Mouse (Mus musculus) gastrocnemius, adult 2 months (tissue): ENCODE measurements around the gene Snph. TPM values are rescaled to one million over a fixed set of nuclear protein-coding genes. Genes with fewer than 3 reads are reported as not detected.

Source experiments
- DNase-seq: peaks from one replicate; pipeline ENCODE4 v3.0.0; 2022
- H3K27ac ChIP-seq: fragments of 200-600 bp; 2 replicates; pipeline ENCODE4 v1.8.1; 2022; ENCODE audit warnings: mild to moderate bottlenecking
- H3K4me3 ChIP-seq: fragments of 200-600 bp; 2 replicates; pipeline ENCODE4 v1.8.1; 2022; ENCODE audit warnings: mild to moderate bottlenecking, moderate library complexity
- CTCF ChIP-seq: fragments of 200-600 bp; IDR thresholded peaks from 2 replicates; pipeline ENCODE4 v1.8.1; 2022; ENCODE audit warnings: antibody characterized with exemption, mild to moderate bottlenecking, moderate library complexity
- intact Hi-C: fragments of 180-260 bp; cut with DNase I; formaldehyde crosslinking; loops from one replicate; pipeline ENCODE4 v1.15.1; 2025
- long read RNA-seq, 2 experiments: library from polyadenylated mRNA; stranded (forward); transcript quantifications; one replicate each; pipeline ENCODE4 v2.0.0; 2021
- total RNA-seq, 2 experiments: library from RNA; stranded (reverse); gene quantifications; 2 replicates each; pipeline ENCODE4 v1.2.3; 2021

Snph gene
- 10 to 100 TPM; 31.7 to 35.9 TPM for total RNA-seq
- long read RNA-seq, experiment 1, full-length matches to known transcripts = 6 of 36 reads
- long read RNA-seq, experiment 1, partial matches to known transcripts = 2 of 36 reads
- long read RNA-seq, experiment 1, other reads (novel, unspliced or antisense) = 28 of 36 reads
- long read RNA-seq, experiment 2, full-length matches to known transcripts = 10 of 22 reads
- long read RNA-seq, experiment 2, partial matches to known transcripts = 0 of 22 reads
- long read RNA-seq, experiment 2, other reads (novel, unspliced or antisense) = 12 of 22 reads

DNA sequence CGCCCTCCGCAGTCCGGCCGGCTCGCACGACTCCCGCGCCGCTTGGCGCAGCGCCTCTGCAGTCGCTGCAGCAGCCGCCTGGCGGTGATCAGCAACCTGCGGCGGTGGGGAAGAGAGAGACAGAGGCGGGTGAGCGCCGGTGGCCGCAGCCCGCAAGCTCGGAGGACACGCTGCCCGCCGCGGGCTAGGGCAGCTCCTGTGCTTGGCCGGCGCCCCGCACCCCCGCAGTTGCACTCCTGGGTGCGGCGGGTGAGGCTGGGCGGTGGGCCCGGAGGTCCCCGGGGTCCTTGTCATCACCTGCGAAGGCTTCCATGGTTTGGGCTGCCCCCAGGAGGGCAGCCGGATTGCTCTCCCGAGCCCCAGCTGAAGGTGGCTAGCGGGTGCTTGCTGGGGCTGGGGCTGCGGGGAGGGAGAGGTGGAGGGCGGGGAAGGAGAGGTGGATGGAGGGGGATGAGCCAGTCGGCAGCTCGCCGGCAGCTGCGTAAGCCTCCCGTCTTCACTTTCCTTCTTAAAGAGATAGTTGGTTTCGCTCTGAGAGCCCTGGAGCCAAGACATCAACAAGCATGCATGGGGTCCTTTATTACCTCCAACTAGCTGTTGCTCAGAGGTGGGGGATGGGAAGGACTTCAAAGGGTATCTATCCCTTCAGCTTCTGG, at the start of gene Snph:
Snph (minus strand) TSS at position 435 of the 656 bp plus-strand sequence.
- intact Hi-C loops = loop anchor here (5.0 kb wide), 1 partner anchor 55 kb away; no protein-coding TSS in a partner anchor
- TF ChIP-seq CTCF = peak; percentile 58
- peak within 1 kb of the TSS; percentile 91 for H3K27ac ChIP-seq

DNA sequence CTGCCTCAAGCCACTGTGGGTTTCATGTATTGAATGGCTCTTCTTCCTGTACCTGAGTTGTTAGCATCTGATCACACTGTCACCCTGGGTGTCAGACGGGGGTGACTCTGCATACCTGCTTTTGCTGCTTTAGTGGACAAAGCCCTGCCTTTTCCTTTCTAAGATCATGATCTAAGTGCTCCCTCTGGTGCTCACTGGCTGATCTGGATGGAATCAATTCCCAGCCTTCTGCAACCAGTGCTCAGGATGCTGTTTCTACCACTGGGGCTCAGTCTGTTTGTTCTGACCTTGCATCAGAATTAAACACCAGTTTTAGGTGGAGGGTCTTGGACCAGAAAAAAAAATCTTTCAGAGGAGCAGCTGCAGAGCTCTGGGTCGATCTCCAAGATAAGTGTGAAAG, 43.8 kb upstream of the Snph start:
- no peak for DNase-seq
- peak; percentile 42; the same call in 1 of the 2 replicates for TF ChIP-seq CTCF
- Histone ChIP-seq H3K27ac (no peak overlapping the region), H3K4me3 (no peak overlapping the region)
- intact Hi-C loops = no loop called here

More for the DNA sequence above, at the start of gene Snph:
- peak within 1 kb of the TSS; percentile 95 for H3K4me3 ChIP-seq
- peak; percentile 85 for DNase-seq

DNA sequence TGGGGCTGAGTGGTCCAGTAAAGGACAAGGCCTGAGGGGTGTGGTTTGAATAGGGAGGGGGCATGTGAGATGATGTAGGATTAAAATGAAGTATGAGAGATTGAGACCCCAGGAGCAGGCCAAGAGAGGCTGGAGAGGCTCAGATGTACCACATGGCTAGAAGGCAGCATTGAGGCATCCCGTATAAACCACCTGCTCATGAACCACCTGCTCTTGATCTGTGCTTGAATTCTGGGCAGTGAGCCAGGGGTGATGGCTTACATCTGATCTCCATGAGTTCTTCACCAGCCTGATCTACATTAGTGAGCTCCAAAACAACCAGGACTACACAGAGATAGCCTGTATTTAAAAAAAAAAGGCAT, 38.6 kb upstream of the Snph start:
- no peak for TF ChIP-seq CTCF
- Histone ChIP-seq H3K27ac (no peak overlapping the region), H3K4me3 (no peak overlapping the region)
- no peak for DNase-seq
- intact Hi-C loops = no loop called here

DNA sequence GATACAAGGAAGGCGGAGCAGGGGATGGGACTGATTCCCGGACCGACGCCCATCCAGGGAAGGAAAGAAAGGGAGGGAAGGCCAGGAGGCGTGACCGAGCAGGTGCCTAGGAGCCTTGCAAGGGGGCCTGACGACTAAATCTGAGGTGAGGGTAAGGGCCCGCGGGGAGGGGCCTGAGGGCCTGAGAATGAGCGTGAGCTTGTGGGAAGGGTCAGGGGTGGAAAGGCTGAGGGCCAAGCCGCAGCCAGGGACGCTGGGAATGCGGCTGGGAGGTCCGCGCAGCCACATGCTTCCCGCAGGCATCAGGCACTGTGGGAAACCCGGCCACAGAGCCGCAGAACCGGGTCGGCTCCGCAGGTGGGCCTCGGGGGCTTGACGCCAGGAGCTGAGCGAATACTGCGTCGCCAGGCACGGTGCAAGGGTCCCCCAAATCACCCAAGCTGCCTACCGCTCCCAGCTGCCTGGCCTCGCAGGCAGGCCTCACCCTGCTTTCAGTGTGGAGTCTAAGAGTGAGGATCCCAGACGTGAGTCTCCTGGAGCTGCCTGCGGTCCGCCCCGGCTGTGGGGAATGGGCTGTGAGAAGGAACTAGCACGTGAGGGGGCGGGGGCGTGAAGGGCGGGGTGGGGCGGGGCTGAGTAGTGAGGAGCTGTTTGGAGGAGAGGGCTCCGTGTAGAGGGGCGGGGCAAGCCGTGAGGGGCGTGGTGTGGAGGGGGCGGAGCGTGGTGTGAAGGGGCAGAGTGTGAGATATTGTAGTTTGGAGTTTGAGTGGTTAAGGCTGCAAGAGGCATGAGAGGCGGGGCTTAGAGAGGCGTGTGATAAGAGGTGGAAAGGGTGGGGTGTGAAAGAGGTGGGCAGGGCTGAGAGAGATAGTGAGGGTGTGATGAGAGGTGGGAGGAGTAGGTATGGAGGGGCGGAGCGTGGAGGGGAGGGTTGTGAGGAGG, 37.9 kb upstream of the Snph start:
- no peak overlapping the region for H3K4me3 ChIP-seq

DNA sequence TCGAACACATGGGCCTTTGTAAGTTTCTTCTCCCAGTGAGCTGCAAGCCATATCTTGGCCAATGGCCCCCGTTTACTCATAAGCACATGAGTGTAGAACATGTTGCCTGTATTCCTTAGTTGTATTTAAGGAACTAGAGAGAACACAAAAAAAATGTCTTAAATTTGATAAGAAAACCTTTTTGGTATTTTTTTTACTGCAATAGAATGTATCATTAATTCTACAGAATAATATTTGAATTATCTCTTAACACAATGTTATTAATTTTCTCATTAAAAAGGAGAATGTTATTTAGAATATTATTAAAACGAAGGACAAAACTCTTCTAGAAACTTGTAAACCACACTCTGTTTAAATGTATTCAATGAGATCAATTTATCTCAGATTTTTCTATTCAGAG, 36.0 kb upstream of the Snph start, which contains the start of gene Rad21l:
Rad21l (minus strand) TSS at position 101 of the 400 bp plus-strand sequence.
- intact Hi-C loops = no loop called here
- DNase-seq = no peak
- H3K27ac ChIP-seq = no peak within 1 kb of the TSS
- no peak for TF ChIP-seq CTCF
- no peak within 1 kb of the TSS for H3K4me3 ChIP-seq

More for the DNA sequence above, 37.9 kb upstream of the Snph start:
- DNase-seq = peak; percentile 14
- TF ChIP-seq CTCF = no peak
- intact Hi-C loops = no loop called here
- H3K27ac ChIP-seq = no peak overlapping the region

DNA sequence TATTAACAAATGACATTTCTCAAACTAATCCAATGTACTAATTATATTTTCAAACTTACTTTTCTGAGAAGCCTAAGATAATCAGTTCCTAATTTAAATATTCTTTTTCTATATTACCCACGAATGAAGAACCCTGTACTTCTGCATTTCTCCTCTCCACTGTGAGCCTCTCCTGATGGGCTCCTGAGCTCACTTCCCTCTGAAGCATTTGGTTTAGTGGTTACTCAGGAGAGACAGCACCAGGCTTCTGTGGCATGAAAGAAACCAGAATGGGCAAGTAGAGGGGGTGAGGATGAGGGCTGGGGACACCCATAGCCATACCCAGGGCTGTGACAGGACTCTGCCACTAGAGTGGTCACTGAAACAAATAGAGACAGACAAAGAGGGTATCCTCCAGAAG, 19.7 kb upstream of the Snph start:
- no peak for TF ChIP-seq CTCF
- DNase-seq = no peak
- Histone ChIP-seq H3K4me3 (no peak overlapping the region), H3K27ac (no peak overlapping the region)
- intact Hi-C loops = no loop called here

DNA sequence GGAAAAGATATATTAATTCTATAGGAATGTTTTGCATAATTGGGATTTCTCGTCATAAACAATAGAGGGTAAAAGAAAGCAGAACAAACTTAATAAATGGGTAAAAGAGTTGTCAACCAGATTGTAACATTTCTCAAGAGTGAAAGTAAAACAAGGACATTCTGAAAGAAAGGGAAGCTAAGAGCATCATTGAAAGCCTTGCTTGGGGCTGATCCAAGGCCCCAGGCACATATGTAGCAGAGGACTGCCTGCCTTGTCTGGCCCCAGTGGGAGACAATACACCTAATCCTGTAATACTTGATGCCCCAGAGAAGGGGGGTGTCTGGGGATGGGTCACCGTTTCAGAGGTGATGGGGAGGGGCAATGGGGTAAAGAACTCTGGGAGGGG, 3.6 kb upstream of the Snph start:
- Histone ChIP-seq H3K27ac (no peak overlapping the region), H3K4me3 (no peak overlapping the region)
- TF ChIP-seq CTCF = no peak
- no peak for DNase-seq
- intact Hi-C loops = no loop called here

DNA sequence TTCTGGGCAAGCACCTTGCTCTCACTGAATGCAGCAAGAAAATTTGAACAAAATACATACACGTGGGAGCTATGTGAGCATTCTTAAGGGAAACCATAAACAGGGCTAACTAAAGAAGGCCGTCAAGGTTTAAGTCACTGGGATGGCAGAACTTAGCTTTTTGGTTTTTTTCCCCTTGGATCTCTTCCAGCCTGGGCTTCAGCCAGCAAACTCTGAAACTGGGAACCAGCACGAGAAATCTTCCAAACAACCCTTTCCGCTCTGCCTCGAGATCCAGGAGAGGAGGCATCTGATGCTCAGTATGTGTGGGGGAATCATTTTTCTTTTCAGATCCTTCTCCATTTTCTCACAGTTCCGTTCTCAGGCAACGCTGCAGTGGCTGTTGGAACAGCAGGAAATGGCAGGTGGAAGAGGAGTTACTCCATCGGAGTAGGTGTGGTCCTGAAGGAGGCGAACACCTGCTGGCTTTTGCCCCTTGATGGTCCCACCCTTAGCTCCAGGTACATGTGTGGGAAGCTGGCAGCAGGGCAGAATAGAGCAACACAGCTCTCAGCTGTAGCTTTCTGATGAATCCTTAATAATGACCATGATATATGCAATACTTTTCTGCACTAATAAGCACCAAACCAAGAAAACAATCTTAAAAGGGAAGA, 3.1 kb upstream of the Snph start:
- no peak overlapping the region for H3K27ac ChIP-seq
- TF ChIP-seq CTCF = no peak
- intact Hi-C loops = no loop called here
- no peak for DNase-seq
- peak overlapping the region; percentile 1; the same call in 1 of the 2 replicates for H3K4me3 ChIP-seq

DNA sequence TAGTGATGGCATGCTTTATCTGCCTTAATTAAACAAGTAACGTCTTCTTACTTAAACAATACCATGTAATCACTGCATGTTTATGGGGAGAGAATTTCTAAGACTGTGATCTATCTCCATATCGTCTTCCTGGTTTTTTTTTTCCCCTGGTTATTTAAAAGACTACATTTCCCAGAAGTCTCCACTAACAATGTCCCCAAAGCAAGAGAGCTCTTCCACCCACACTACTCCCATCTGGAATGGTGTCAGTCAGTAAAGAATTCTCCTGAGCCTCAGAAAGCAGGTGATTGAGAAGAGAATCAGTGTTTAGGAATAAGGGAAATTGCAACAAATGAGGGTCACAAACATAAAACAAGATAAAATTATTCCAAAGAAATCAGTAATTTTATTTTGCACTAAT, 2.5 kb upstream of the Snph start:
- no peak for TF ChIP-seq CTCF
- Histone ChIP-seq H3K27ac (no peak overlapping the region), H3K4me3 (peak overlapping the region; percentile 1)
- no peak for DNase-seq
- intact Hi-C loops = loop anchor here (5.0 kb wide), 1 partner anchor 58 kb away; no protein-coding TSS in a partner anchor

DNA sequence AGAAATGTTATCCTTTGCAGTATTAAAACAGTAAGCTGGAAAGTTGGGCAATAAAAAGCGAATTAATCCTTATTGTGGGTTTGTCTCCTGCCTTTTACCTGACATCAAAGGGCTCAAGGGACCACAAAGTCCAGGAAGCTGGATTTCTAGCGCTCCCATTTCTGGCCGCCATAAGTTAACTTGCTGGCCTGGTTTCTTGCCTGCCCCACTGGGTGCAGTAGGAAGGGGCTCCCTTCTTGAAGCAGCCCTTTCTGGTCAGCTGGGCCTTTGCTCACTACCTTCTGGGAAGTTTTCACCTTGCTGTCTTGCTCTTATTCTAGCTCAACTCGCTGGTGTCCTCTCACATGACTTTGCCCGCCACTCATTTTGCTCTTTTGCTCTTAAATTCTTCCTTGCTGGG, 589 bp upstream of the Snph start:
- no peak for DNase-seq
- peak overlapping the region; percentile 91; the same call in 1 of the 2 replicates for H3K27ac ChIP-seq
- TF ChIP-seq CTCF = no peak
- intact Hi-C loops = loop anchor here (5.0 kb wide), 1 partner anchor 56 kb away; no protein-coding TSS in a partner anchor
- peak overlapping the region; percentile 95 for H3K4me3 ChIP-seq

DNA sequence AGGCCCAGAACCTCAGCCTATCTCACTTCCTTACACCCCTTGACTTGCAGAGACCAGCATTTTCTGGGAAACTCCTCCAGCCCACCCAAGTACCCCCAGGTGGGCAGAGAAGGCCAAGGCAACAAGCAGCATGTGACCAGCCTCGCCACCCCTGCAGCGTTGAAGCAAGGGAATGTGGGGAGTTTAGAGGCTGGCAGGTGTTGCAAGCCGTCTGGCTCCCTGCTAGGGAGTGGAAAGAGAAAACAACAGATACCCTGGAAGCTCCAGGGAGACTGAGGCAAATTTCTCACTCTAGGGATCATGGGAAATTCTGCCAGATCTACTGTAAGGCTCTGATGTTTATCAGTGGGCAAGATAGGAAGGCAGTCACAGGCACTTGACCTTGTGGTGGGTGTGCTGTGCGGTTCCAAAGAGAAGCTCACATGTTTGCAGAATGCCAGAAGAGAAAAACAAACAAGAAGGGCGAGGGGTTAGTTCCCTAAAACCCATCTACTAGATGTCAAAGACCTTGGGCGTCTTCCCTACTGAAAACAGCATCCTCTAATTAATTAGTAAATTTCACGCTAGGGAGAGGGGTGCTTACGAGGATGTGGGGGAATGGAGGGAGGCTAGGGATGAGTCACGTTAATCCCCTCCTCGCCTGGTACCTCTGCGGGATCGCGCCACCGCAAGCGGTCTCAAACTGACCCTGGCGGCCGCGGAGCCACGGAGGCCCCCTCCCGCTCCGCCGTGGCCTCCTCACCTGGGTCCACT, 811 bp downstream of the Snph start:
- intact Hi-C loops = loop anchor here (5.0 kb wide), 1 partner anchor 54 kb away; no protein-coding TSS in a partner anchor
- H3K4me3 ChIP-seq = peak overlapping the region; percentile 95
- TF ChIP-seq CTCF = no peak
- DNase-seq = no peak
- H3K27ac ChIP-seq = peak overlapping the region; percentile 91
